Mouse (Mus musculus): ENCODE data around the gene Cuta. TPM values are rescaled to one million over a fixed set of nuclear protein-coding genes. Genes with fewer than 3 reads are reported as not detected.

The Cuta gene
- polyA plus RNA-seq, 1 experiment from 2014 or later: 80.2 TPM

DNA sequence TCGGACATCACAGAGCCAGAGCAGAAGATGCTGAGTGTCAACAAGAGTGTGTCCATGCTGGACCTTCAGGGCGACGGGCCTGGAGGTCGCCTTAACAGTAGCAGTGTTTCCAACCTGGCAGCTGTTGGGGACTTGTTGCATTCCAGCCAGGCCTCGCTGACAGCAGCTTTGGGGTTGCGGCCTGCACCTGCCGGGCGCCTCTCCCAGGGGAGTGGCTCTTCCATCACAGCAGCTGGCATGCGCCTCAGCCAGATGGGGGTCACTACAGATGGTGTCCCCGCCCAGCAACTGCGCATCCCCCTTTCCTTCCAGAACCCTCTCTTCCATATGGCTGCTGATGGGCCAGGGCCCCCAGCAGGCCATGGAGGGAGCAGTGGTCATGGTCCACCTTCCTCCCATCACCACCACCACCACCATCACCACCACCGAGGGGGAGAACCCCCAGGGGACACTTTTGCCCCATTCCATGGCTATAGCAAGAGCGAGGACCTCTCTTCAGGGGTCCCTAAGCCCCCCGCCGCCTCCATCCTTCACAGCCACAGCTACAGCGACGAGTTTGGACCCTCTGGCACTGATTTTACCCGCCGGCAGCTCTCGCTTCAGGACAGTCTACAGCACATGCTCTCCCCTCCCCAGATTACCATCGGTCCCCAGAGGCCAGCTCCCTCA is 22.3 kb upstream of the Cuta start:
- WGBS (ENCODE audit: insufficient replicate concordance): 82% methylated on average over 21 of the region's 21 CpGs
- no peak overlapping the region for H3K4me2 ChIP-seq (ENCODE audit: low read depth, low read length)
- H3K4me1 ChIP-seq (ENCODE audit: control insufficient read depth, low read depth, low read length): peaks cover 16% of the 10 kb centered on the region
- no peak for ATAC-seq (ENCODE audit: low read depth)
- H3K27ac ChIP-seq (ENCODE audit: low read length): no peak overlapping the region
- no peaks in the 10 kb centered on the region for H3K36me3 ChIP-seq (ENCODE audit: control insufficient read depth, insufficient read depth)
- no peaks in the 10 kb centered on the region for H3K9me3 ChIP-seq (replicated peaks; ENCODE audit: control insufficient read depth, low read length)
- no peak overlapping the region for H3K4me3 ChIP-seq (ENCODE audit: low read depth, low read length)
- no peaks in the 10 kb centered on the region for H3K27me3 ChIP-seq (ENCODE audit: control insufficient read depth, insufficient read depth, low read depth, low read length)
- no peak overlapping the region for H3K9ac ChIP-seq (ENCODE audit: low read depth, low read length)

DNA sequence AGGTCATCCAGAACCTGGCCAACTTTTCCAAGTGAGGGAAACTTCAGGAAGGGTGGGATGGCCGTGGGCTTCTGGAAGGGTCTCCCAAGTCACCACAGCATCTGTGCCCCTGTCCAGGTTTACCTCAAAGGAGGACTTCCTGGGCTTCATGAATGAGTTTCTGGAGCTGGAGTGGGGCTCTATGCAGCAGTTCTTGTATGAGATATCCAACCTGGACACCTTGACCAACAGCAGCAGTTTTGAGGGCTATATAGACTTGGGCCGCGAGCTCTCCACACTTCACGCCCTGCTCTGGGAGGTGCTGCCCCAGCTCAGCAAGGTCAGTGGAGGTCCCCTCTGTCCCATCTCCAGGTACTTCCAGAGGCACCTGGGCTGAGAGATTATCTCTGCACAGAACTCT is 20.4 kb upstream of the Cuta start:
- no peak overlapping the region for H3K4me2 ChIP-seq (ENCODE audit: low read depth, low read length)
- H3K27me3 ChIP-seq (ENCODE audit: control insufficient read depth, insufficient read depth, low read depth, low read length): no peaks in the 10 kb centered on the region
- no peak overlapping the region for H3K27ac ChIP-seq (ENCODE audit: low read length)
- peaks cover 33% of the 10 kb centered on the region for H3K4me1 ChIP-seq (ENCODE audit: control insufficient read depth, low read depth, low read length)
- no peak overlapping the region for H3K4me3 ChIP-seq (ENCODE audit: low read depth, low read length)
- no peaks in the 10 kb centered on the region for H3K9me3 ChIP-seq (replicated peaks; ENCODE audit: control insufficient read depth, low read length)
- no peaks in the 10 kb centered on the region for H3K36me3 ChIP-seq (ENCODE audit: control insufficient read depth, insufficient read depth)
- no peak overlapping the region for H3K9ac ChIP-seq (ENCODE audit: low read depth, low read length)
- WGBS (ENCODE audit: insufficient replicate concordance): 83% methylated on average over 4 of the region's 4 CpGs
- no peak for ATAC-seq (ENCODE audit: low read depth)

DNA sequence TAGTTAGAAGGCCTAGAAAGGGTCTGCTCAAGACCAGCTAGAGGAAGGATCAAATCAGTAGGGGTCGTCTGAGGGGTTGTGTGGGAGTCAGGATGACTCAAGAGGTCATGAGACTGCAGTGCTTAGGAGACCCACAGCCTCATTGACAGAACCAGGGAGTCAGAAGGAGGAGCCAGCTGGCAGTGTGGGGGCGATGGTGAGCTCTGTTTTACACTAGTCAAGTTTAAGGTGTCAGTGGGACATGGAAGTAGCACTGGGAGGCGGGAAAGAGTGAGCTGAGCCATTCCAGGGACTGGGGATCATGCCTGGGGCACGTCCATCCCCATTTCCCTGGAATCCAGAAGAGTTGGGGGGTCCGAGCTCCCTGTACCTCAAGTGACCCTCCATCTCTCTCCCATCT is 19.5 kb upstream of the Cuta start:
- no peak overlapping the region for H3K4me3 ChIP-seq (ENCODE audit: low read depth, low read length)
- no peak overlapping the region for H3K4me2 ChIP-seq (ENCODE audit: low read depth, low read length)
- 48% methylated on average over 5 of the region's 5 CpGs for WGBS (ENCODE audit: insufficient replicate concordance)
- no peak overlapping the region for H3K27ac ChIP-seq (ENCODE audit: low read length)
- peaks cover 40% of the 10 kb centered on the region for H3K4me1 ChIP-seq (ENCODE audit: control insufficient read depth, low read depth, low read length)
- no peaks in the 10 kb centered on the region for H3K9me3 ChIP-seq (replicated peaks; ENCODE audit: control insufficient read depth, low read length)
- H3K27me3 ChIP-seq (ENCODE audit: control insufficient read depth, insufficient read depth, low read depth, low read length): no peaks in the 10 kb centered on the region; the same call in 1 of the 2 replicates
- H3K36me3 ChIP-seq (ENCODE audit: control insufficient read depth, insufficient read depth): no peaks in the 10 kb centered on the region
- no peak overlapping the region for H3K9ac ChIP-seq (ENCODE audit: low read depth, low read length)
- ATAC-seq (ENCODE audit: low read depth): no peak

DNA sequence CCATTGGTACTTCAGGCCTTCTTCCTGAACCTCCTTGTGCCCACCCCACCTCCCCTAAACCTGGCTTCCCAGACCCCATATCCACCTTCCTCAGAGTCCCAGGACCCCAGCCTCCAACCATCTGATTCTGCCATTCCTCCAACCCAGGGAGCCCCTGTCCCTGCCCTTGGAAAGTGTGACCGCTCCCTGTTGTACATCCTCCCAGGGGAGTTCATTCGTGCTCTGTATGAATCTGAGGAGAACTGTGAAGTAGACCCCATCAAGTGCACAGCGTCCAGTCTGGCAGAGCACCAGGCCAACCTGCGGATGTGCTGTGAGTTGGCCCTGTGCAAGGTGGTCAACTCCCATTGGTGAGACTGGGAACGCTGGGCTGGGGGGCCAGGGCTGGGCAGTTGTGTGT is 18.5 kb upstream of the Cuta start:
- no peaks in the 10 kb centered on the region for H3K9me3 ChIP-seq (replicated peaks; ENCODE audit: control insufficient read depth, low read length)
- peaks cover 42% of the 10 kb centered on the region for H3K4me1 ChIP-seq (ENCODE audit: control insufficient read depth, low read depth, low read length)
- no peak overlapping the region for H3K4me3 ChIP-seq (ENCODE audit: low read depth, low read length)
- H3K27me3 ChIP-seq (ENCODE audit: control insufficient read depth, insufficient read depth, low read depth, low read length): no peaks in the 10 kb centered on the region; the same call in 1 of the 2 replicates
- 94% methylated on average over 5 of the region's 5 CpGs for WGBS (ENCODE audit: insufficient replicate concordance)
- ATAC-seq (ENCODE audit: low read depth): no peak
- H3K27ac ChIP-seq (ENCODE audit: low read length): no peak overlapping the region
- no peak overlapping the region for H3K4me2 ChIP-seq (ENCODE audit: low read depth, low read length)
- H3K9ac ChIP-seq (ENCODE audit: low read depth, low read length): no peak overlapping the region
- H3K36me3 ChIP-seq (ENCODE audit: control insufficient read depth, insufficient read depth): no peaks in the 10 kb centered on the region

DNA sequence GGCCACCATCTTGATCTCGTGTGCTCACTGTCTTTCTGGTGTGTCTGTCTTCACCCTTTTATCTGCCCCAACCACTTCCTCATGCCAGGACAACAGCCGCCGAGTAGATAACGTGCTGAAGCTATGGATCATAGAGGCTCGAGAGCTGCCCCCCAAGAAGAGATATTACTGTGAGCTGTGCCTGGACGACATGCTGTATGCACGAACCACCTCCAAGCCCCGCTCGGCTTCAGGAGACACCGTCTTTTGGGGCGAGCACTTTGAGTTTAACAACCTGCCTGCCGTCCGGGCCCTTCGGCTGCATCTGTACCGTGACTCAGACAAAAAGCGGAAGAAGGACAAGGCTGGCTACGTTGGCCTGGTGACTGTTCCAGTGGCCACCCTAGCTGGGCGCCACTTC is 17.5 kb upstream of the Cuta start:
- Histone ChIP-seq H3K4me2 (ENCODE audit: low read depth, low read length) (peak overlapping the region; percentile 63), H3K27me3 (ENCODE audit: control insufficient read depth, insufficient read depth, low read depth, low read length) (peaks cover 10% of the 10 kb centered on the region), H3K4me3 (ENCODE audit: low read depth, low read length) (peak overlapping the region; percentile 55), H3K9me3 (replicated peaks; ENCODE audit: control insufficient read depth, low read length) (no peaks in the 10 kb centered on the region), H3K9ac (ENCODE audit: low read depth, low read length) (peak overlapping the region; percentile 56), H3K36me3 (ENCODE audit: control insufficient read depth, insufficient read depth) (no peaks in the 10 kb centered on the region), H3K27ac (ENCODE audit: low read length) (peak overlapping the region; percentile 81), H3K4me1 (ENCODE audit: control insufficient read depth, low read depth, low read length) (peaks cover 52% of the 10 kb centered on the region)
- 32% methylated on average over 18 of the region's 18 CpGs for WGBS (ENCODE audit: insufficient replicate concordance)
- ATAC-seq (ENCODE audit: low read depth): peak; percentile 90

DNA sequence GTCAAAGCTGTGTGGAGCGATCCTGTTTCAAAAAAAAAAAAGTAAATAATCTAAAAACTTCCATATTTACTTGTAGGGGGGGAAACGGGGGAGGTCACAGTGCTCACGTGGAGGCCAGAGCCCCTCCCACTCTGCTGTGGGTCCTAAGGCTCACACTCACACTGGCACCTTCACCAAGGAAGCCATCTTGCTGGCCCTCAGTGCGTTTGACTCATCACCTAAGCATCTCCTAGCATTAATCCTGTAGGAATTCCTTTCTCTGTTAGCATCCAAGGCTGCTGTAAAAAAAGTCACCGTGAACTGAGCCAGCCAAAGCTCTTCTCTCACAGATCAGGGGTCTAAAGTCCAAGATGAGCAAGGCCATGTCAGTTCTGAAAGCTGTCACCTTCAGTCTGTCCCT is 16.9 kb upstream of the Cuta start:
- peaks cover 11% of the 10 kb centered on the region for H3K27me3 ChIP-seq (ENCODE audit: control insufficient read depth, insufficient read depth, low read depth, low read length)
- no peak for ATAC-seq (ENCODE audit: low read depth)
- H3K27ac ChIP-seq (ENCODE audit: low read length): peak overlapping the region; percentile 81
- H3K4me2 ChIP-seq (ENCODE audit: low read depth, low read length): peak overlapping the region; percentile 63
- H3K4me3 ChIP-seq (ENCODE audit: low read depth, low read length): peak overlapping the region; percentile 55
- no peaks in the 10 kb centered on the region for H3K9me3 ChIP-seq (replicated peaks; ENCODE audit: control insufficient read depth, low read length)
- WGBS (ENCODE audit: insufficient replicate concordance): 53% methylated on average over 5 of the region's 5 CpGs
- peak overlapping the region; percentile 51 for H3K9ac ChIP-seq (ENCODE audit: low read depth, low read length)
- H3K4me1 ChIP-seq (ENCODE audit: control insufficient read depth, low read depth, low read length): peaks cover 57% of the 10 kb centered on the region
- H3K36me3 ChIP-seq (ENCODE audit: control insufficient read depth, insufficient read depth): no peaks in the 10 kb centered on the region

DNA sequence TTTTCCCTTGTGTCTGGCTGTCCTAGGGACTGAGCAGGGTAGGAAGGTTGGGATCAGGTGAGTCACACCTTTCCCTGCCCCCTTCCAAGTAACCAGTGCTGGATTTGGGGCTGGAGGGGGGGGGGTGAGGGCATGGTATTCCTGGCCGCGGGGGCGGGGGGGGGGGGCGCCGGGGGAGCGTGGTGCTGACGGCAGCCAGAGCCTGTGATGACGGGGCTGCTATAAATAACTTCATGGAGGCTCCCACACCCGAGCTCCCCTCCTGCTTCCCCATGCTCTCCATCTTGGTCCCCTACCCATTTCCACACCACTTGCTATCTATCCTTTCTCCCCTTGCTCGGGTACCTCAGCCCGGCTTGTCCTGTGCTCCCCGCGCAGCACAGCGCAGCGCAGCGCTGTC is 14.4 kb upstream of the Cuta start:
- 40% methylated on average over 11 of the region's 16 CpGs for WGBS (ENCODE audit: insufficient replicate concordance)
- Histone ChIP-seq H3K4me2 (ENCODE audit: low read depth, low read length) (no peak overlapping the region), H3K4me1 (ENCODE audit: control insufficient read depth, low read depth, low read length) (peaks cover 67% of the 10 kb centered on the region)

DNA sequence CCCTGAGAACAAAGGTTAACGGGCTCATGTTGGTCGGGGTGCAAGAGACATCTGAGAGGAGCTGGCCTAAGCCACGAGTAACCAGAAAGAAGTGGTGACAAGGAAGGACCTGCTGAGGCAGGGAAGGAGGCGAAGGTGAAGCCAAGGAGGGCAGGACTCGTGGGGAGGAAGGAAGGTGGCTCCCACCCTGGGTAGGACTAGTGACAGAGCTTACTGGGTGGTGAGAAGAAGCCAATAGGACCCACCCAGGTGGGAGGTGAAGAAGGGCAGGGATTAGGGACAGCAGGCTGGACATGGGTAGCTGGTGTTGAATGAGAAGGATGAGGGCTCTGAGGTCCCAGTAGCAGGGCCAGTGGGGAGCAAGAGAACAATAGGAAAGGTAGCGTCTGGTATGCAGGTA is 13.8 kb upstream of the Cuta start:
- WGBS (ENCODE audit: insufficient replicate concordance): 50% methylated on average over 6 of the region's 6 CpGs
- ATAC-seq (ENCODE audit: low read depth): no peak

More for the DNA sequence above, 14.4 kb upstream of the Cuta start:
- Histone ChIP-seq H3K36me3 (ENCODE audit: control insufficient read depth, insufficient read depth) (no peaks in the 10 kb centered on the region), H3K9ac (ENCODE audit: low read depth, low read length) (no peak overlapping the region), H3K9me3 (replicated peaks; ENCODE audit: control insufficient read depth, low read length) (no peaks in the 10 kb centered on the region), H3K27ac (ENCODE audit: low read length) (no peak overlapping the region), H3K4me3 (ENCODE audit: low read depth, low read length) (no peak overlapping the region), H3K27me3 (ENCODE audit: control insufficient read depth, insufficient read depth, low read depth, low read length) (peaks cover 22% of the 10 kb centered on the region)
- ATAC-seq (ENCODE audit: low read depth): no peak

DNA sequence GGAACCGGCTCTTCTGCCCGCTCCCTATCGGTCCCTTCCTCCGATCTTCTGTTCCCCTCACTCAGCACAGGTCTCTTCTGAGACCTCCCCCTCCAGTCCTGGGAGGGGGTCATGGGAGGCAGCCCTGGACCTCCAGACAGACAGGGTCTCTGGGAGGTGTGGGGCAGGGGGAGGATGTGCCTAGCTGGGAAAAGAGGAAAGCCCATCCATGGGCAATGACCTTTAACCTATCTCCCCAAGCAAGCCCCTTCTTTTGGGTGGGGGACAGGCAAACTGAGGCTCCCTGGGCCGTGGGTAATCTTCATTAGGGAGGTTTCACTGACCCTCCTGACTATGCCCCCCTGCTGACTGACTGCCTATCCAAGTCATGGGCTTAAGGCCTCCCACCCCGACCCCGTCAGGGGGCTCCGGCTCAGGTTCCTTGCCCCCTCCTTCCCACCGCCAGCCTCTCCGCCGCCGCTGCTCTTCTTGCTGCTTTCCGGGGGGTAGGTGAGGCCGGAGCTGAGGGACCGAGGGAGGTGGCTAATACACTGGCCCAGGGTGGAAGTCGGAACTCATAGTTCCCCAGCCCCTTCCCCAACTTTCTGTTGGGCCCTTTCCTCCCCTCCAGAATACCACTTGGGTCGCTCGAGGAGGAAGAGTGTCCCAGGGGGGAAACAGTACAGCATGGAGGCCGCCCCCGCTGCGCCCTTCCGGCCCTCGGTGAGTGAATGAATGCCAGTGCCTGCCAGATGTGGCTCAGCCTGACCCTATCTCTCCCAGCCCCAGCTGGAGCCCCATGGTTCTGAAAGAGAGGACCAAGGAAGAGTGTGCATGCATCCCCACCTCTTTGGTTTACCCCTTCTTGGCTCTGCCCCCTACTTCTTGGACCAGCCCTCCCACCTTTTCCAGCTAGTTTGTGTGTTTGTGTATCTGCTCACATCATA is 12.8 kb upstream of the Cuta start:
- Histone ChIP-seq H3K4me1 (ENCODE audit: control insufficient read depth, low read depth, low read length) (peaks cover 66% of the 10 kb centered on the region), H3K9ac (ENCODE audit: low read depth, low read length) (peak overlapping the region; percentile 38), H3K9me3 (replicated peaks; ENCODE audit: control insufficient read depth, low read length) (no peaks in the 10 kb centered on the region), H3K27ac (ENCODE audit: low read length) (no peak overlapping the region), H3K36me3 (ENCODE audit: control insufficient read depth, insufficient read depth) (no peaks in the 10 kb centered on the region), H3K4me3 (ENCODE audit: low read depth, low read length) (peak overlapping the region; percentile 30), H3K4me2 (ENCODE audit: low read depth, low read length) (peak overlapping the region; percentile 59), H3K27me3 (ENCODE audit: control insufficient read depth, insufficient read depth, low read depth, low read length) (peaks cover 22% of the 10 kb centered on the region)
- 12% methylated on average over 23 of the region's 23 CpGs for WGBS (ENCODE audit: insufficient replicate concordance)
- no peak for ATAC-seq (ENCODE audit: low read depth)

More for the DNA sequence above, 13.8 kb upstream of the Cuta start:
- no peaks in the 10 kb centered on the region for H3K9me3 ChIP-seq (replicated peaks; ENCODE audit: control insufficient read depth, low read length)
- H3K27ac ChIP-seq (ENCODE audit: low read length): no peak overlapping the region
- H3K9ac ChIP-seq (ENCODE audit: low read depth, low read length): no peak overlapping the region
- peaks cover 22% of the 10 kb centered on the region for H3K27me3 ChIP-seq (ENCODE audit: control insufficient read depth, insufficient read depth, low read depth, low read length)
- no peak overlapping the region for H3K4me3 ChIP-seq (ENCODE audit: low read depth, low read length)
- H3K4me1 ChIP-seq (ENCODE audit: control insufficient read depth, low read depth, low read length): peaks cover 68% of the 10 kb centered on the region
- no peak overlapping the region for H3K4me2 ChIP-seq (ENCODE audit: low read depth, low read length)
- H3K36me3 ChIP-seq (ENCODE audit: control insufficient read depth, insufficient read depth): no peaks in the 10 kb centered on the region

All from liver, embryonic 16.5 days (tissue).